Mouse (Mus musculus) heart, embryonic 11.5 days (tissue): ENCODE data around the gene Pld1. TPM values are rescaled to one million over a fixed set of nuclear protein-coding genes. Genes with fewer than 3 reads are reported as not detected.

Experiments used
- ATAC-seq: fragments of 200-750 bp; cut with Nextera tagmentation; replicated peaks from 2 replicates; pipeline ENCODE4 v1.8.0; 2017; ENCODE audit warnings: moderate library complexity; ENCODE audit not compliant: insufficient number of reproducible peaks, low FRiP score, low TSS enrichment
- H3K27ac ChIP-seq: fragments of 300-500 bp; sonication (generic); 2 replicates; pipeline ENCODE4 v1.5.1; 2014; ENCODE audit warnings: mild to moderate bottlenecking, low read depth, low read length
- H3K27me3 ChIP-seq: fragments of 300-500 bp; sonication (generic); 2 replicates; pipeline ENCODE4 v1.6.1; 2014; ENCODE audit warnings: mild to moderate bottlenecking, low read length, mixed read lengths; ENCODE audit not compliant: control insufficient read depth, insufficient read depth
- H3K36me3 ChIP-seq: fragments of 300-500 bp; sonication (generic); 2 replicates; pipeline ENCODE4 v1.6.1; 2014; ENCODE audit warnings: mild to moderate bottlenecking, low read length, moderate library complexity, mixed read lengths; ENCODE audit not compliant: control insufficient read depth, insufficient read depth
- H3K4me1 ChIP-seq: fragments of 300-500 bp; sonication (generic); 2 replicates; pipeline ENCODE4 v1.6.1; 2014; ENCODE audit warnings: low read length; ENCODE audit not compliant: control insufficient read depth, insufficient read depth
- H3K4me2 ChIP-seq: fragments of 300-500 bp; sonication (generic); 2 replicates; pipeline ENCODE4 v1.6.1; 2014; ENCODE audit warnings: mild to moderate bottlenecking, moderate library complexity
- H3K4me3 ChIP-seq: fragments of 300-500 bp; sonication (generic); 2 replicates; pipeline ENCODE4 v1.5.1; 2014; ENCODE audit warnings: low read depth, low read length
- H3K9ac ChIP-seq: fragments of 300-500 bp; sonication (generic); 2 replicates; pipeline ENCODE4 v1.6.1; 2014; ENCODE audit warnings: mild to moderate bottlenecking, low read depth, low read length, moderate library complexity
- H3K9me3 ChIP-seq: fragments of 300-500 bp; sonication (generic); replicated peaks from 2 replicates; pipeline ENCODE4 v1.6.1; 2016; ENCODE audit warnings: low read length; ENCODE audit not compliant: control insufficient read depth
- WGBS: fragments of 180-500 bp; shearing (Covaris S2); extraction: QIAGEN DNeasy Blood & Tissue Kit; methylation state at CpG from one replicate; pipeline ENCODE4 v1.1.7; 2014; ENCODE audit not compliant: insufficient replicate concordance; 5-methylcytosine and 5-hydroxymethylcytosine counted together
- polyA plus RNA-seq: library from polyadenylated mRNA; unstranded; fragments of >200 nt; fragmentation: Nextera tagmentation; extraction: Ambion mirVana; gene quantifications from 2 replicates; pipeline ENCODE4 v1.2.1, GENCODE M21; 2014

Pld1 gene
- polyA plus RNA-seq, 1 experiment from 2014 or later: 5.9 TPM

GRCm38 (mm10) chr3:28144676-28145075 is 206.2 kb downstream of the Pld1 start:
- Histone ChIP-seq H3K36me3 (no peaks in the 10 kb centered on the region), H3K27ac (no peak overlapping the region), H3K4me3 (no peak overlapping the region), H3K9ac (no peak overlapping the region), H3K4me2 (no peak overlapping the region), H3K4me1 (no peaks in the 10 kb centered on the region), H3K27me3 (no peaks in the 10 kb centered on the region), H3K9me3 (no peaks in the 10 kb centered on the region)
- ATAC-seq: no peak

- Histone ChIP-seq H3K36me3 (no peaks in the 10 kb centered on the region), H3K27me3 (no peaks in the 10 kb centered on the region), H3K27ac (no peak overlapping the region), H3K9me3 (no peaks in the 10 kb centered on the region), H3K4me3 (no peak overlapping the region), H3K9ac (no peak overlapping the region), H3K4me2 (no peak overlapping the region), H3K4me1 (no peaks in the 10 kb centered on the region)
- 71% methylated on average over 3 of the region's 3 CpGs for WGBS
- no peak for ATAC-seq
Observed at GRCm38 (mm10) chr3:28145461-28145860, 207.0 kb downstream of the Pld1 start.

- H3K4me2 ChIP-seq: no peak overlapping the region
- 87% methylated on average over 2 of the region's 2 CpGs for WGBS
- no peak overlapping the region for H3K4me3 ChIP-seq
- ATAC-seq: no peak
- H3K27me3 ChIP-seq: no peaks in the 10 kb centered on the region
- H3K9me3 ChIP-seq: no peaks in the 10 kb centered on the region; the same call in 1 of the 2 replicates
- no peak overlapping the region for H3K27ac ChIP-seq
- no peaks in the 10 kb centered on the region for H3K4me1 ChIP-seq
- H3K36me3 ChIP-seq: no peaks in the 10 kb centered on the region
- no peak overlapping the region for H3K9ac ChIP-seq
Observed at GRCm38 (mm10) chr3:28149656-28150256, 211.3 kb downstream of the Pld1 start.

- Histone ChIP-seq H3K4me1 (no peaks in the 10 kb centered on the region), H3K27me3 (no peaks in the 10 kb centered on the region), H3K9ac (no peak overlapping the region), H3K36me3 (no peaks in the 10 kb centered on the region), H3K4me3 (no peak overlapping the region), H3K27ac (no peak overlapping the region), H3K4me2 (no peak overlapping the region), H3K9me3 (no peaks in the 10 kb centered on the region)
- WGBS: 70% methylated on average over 2 of the region's 2 CpGs
- ATAC-seq: no peak
Observed at GRCm38 (mm10) chr3:28158006-28158405, 219.5 kb downstream of the Pld1 start.

GRCm38 (mm10) chr3:28158916-28159315 is 220.4 kb downstream of the Pld1 start:
- Histone ChIP-seq H3K27ac (no peak overlapping the region), H3K4me2 (no peak overlapping the region), H3K9ac (no peak overlapping the region), H3K36me3 (no peaks in the 10 kb centered on the region), H3K4me1 (no peaks in the 10 kb centered on the region), H3K4me3 (no peak overlapping the region), H3K27me3 (no peaks in the 10 kb centered on the region), H3K9me3 (no peaks in the 10 kb centered on the region)
- WGBS: 85% methylated on average over 3 of the region's 3 CpGs
- ATAC-seq: no peak

GRCm38 (mm10) chr3:28162346-28162745 is 223.9 kb downstream of the Pld1 start:
- no peaks in the 10 kb centered on the region for H3K27me3 ChIP-seq
- no peak overlapping the region for H3K4me3 ChIP-seq
- no peak overlapping the region for H3K27ac ChIP-seq
- 84% methylated on average over 4 of the region's 4 CpGs for WGBS
- no peak overlapping the region for H3K9ac ChIP-seq
- H3K4me2 ChIP-seq: no peak overlapping the region
- no peaks in the 10 kb centered on the region for H3K4me1 ChIP-seq
- no peak for ATAC-seq
- no peaks in the 10 kb centered on the region for H3K36me3 ChIP-seq
- H3K9me3 ChIP-seq: no peaks in the 10 kb centered on the region

GRCm38 (mm10) chr3:28164678-28165077 is 226.2 kb downstream of the Pld1 start:
- H3K9me3 ChIP-seq: no peaks in the 10 kb centered on the region
- no peaks in the 10 kb centered on the region for H3K36me3 ChIP-seq
- H3K9ac ChIP-seq: no peak overlapping the region
- no peak overlapping the region for H3K4me3 ChIP-seq
- WGBS: 33% methylated on average over 1 of the region's 1 CpGs
- no peaks in the 10 kb centered on the region for H3K4me1 ChIP-seq
- no peak for ATAC-seq
- no peak overlapping the region for H3K4me2 ChIP-seq
- H3K27ac ChIP-seq: no peak overlapping the region
- 0 out of 2 replicates have a peak, but pooled peaks cover 3% of the 10 kb centered on the region for H3K27me3 ChIP-seq

GRCm38 (mm10) chr3:28165598-28165997 is 227.1 kb downstream of the Pld1 start:
- Histone ChIP-seq H3K27ac (no peak overlapping the region), H3K9ac (no peak overlapping the region), H3K36me3 (no peaks in the 10 kb centered on the region), H3K4me1 (no peaks in the 10 kb centered on the region), H3K27me3 (0 out of 2 replicates have a peak, but pooled peaks cover 3% of the 10 kb centered on the region), H3K4me2 (no peak overlapping the region), H3K4me3 (no peak overlapping the region), H3K9me3 (no peaks in the 10 kb centered on the region)
- no peak for ATAC-seq
- WGBS: 0% methylated on average over 1 of the region's 1 CpGs

- H3K4me3 ChIP-seq: no peak overlapping the region
- 0 out of 2 replicates have a peak, but pooled peaks cover 3% of the 10 kb centered on the region for H3K27me3 ChIP-seq
- H3K4me1 ChIP-seq: peaks cover 5% of the 10 kb centered on the region; the same call in 1 of the 2 replicates
- 80% methylated on average over 6 of the region's 6 CpGs for WGBS
- H3K27ac ChIP-seq: no peak overlapping the region
- H3K9ac ChIP-seq: no peak overlapping the region
- H3K9me3 ChIP-seq: no peaks in the 10 kb centered on the region
- no peaks in the 10 kb centered on the region for H3K36me3 ChIP-seq
- H3K4me2 ChIP-seq: no peak overlapping the region
- no peak for ATAC-seq
Observed at GRCm38 (mm10) chr3:28167796-28168505, 229.5 kb downstream of the Pld1 start.
